27 mouse cellular contexts compared by ENCODE assay signal in genomic region chr6:146071883-146072282, GRCm38 (mm10).
"Had no signal": no experiment of that assay in that cellular context is flagged by ENCODE, and none has a peak within 500 bp of the region (broad histone marks: within the 10 kb centered on the region; RNA-seq: fewer than 3 reads in every experiment).

No protein-coding gene starts in this region.

- H3K4me1 ChIP-seq: heart, embryonic 10.5 days; heart, embryonic 12.5 days; hindbrain, embryonic 10.5 days; hindbrain, embryonic 12.5 days; intestine, embryonic 15.5 days; limb, embryonic 10.5 days; limb, embryonic 12.5 days; liver, embryonic 13.5 days; liver, embryonic 15.5 days had no signal

- H3K27ac ChIP-seq: gastrocnemius, adult 2 months; heart, embryonic 10.5 days; hindbrain, embryonic 10.5 days; hindbrain, embryonic 12.5 days; hindbrain, embryonic 14.5 days; intestine, embryonic 15.5 days; layer of hippocampus, adult 2 months; left cerebral cortex, adult 2 months; limb, embryonic 10.5 days; limb, embryonic 12.5 days; liver, embryonic 13.5 days; liver, embryonic 15.5 days had no signal

- H3K9me3 ChIP-seq: intestine, embryonic 15.5 days; limb, embryonic 10.5 days; liver, embryonic 13.5 days; liver, embryonic 15.5 days had no signal

- ATAC-seq: hindbrain, embryonic 16.5 days; intestine, embryonic 15.5 days; intestine, postnatal 0 days; liver, postnatal 0 days had no signal

- H3K36me3 ChIP-seq: heart, embryonic 10.5 days; heart, embryonic 12.5 days; hindbrain, embryonic 10.5 days; hindbrain, embryonic 12.5 days; intestine, embryonic 15.5 days; limb, embryonic 10.5 days; limb, embryonic 12.5 days; liver, embryonic 13.5 days; liver, embryonic 15.5 days had no signal

- H3K4me3 ChIP-seq: gastrocnemius, adult 2 months; heart, embryonic 10.5 days; heart, embryonic 12.5 days; hindbrain, embryonic 10.5 days; hindbrain, embryonic 12.5 days; intestine, embryonic 15.5 days; layer of hippocampus, adult 2 months; left cerebral cortex, adult 2 months; limb, embryonic 10.5 days; limb, embryonic 12.5 days; liver, embryonic 13.5 days; liver, embryonic 15.5 days had no signal

- H3K9ac ChIP-seq: heart, embryonic 12.5 days; hindbrain, embryonic 12.5 days; hindbrain, embryonic 14.5 days; intestine, embryonic 15.5 days; limb, embryonic 12.5 days; liver, embryonic 13.5 days; liver, embryonic 15.5 days; liver, postnatal 0 days had no signal

- H3K4me2 ChIP-seq: heart, embryonic 12.5 days; hindbrain, embryonic 12.5 days; hindbrain, embryonic 14.5 days; intestine, embryonic 15.5 days; limb, embryonic 12.5 days; liver, embryonic 11.5 days; liver, embryonic 13.5 days; liver, embryonic 15.5 days had no signal

- DNase-seq: gastrocnemius, adult 2 months; gastrocnemius, postnatal 10 days; gastrocnemius, postnatal 25 days; heart, postnatal 10 days; heart, postnatal 4 days; kidney, adult 18-20 months; kidney, adult 8-10 months; kidney, postnatal 10 days; kidney, postnatal 25 days; kidney, postnatal 4 days; liver; liver, embryonic 13.5 days; liver, postnatal 0 days had no signal

- H3K27me3 ChIP-seq: heart, embryonic 12.5 days; hindbrain, embryonic 12.5 days; intestine, embryonic 15.5 days; limb, embryonic 12.5 days; liver, embryonic 13.5 days; liver, embryonic 15.5 days had no signal
